Mouse (Mus musculus): ENCODE results near the gene Fam185a. TPM values are rescaled to one million over a fixed set of nuclear protein-coding genes. Genes with fewer than 3 reads are reported as not detected.

The Fam185a gene
- 14.1 TPM for polyA plus RNA-seq (2015; fragmentation: Illumina TruSeq; extraction: RNeasy Lipid Tissue Mini Kit (QIAGEN cat#74804); ENCODE audit: low read depth, low replicate concordance)

GRCm38 (mm10) chr5:21424614-21425602 lies at the start of gene Fam185a, which contains the start of gene Ccdc146:
Gene Fam185a, plus strand, starts transcription at chr5:21424958.
Gene Ccdc146, minus strand, starts transcription at chr5:21424677.

Other genes with a start within 250 kb of the Fam185a start
- 5.1 TPM for gene Gsap, start 238.7 kb upstream of the Fam185a start, polyA plus RNA-seq (2015; fragmentation: Illumina TruSeq; extraction: RNeasy Lipid Tissue Mini Kit (QIAGEN cat#74804); ENCODE audit: low read depth, low replicate concordance)
- 1.7 TPM for gene Fgl2, start 52.3 kb upstream of the Fam185a start, polyA plus RNA-seq (2015; fragmentation: Illumina TruSeq; extraction: RNeasy Lipid Tissue Mini Kit (QIAGEN cat#74804); ENCODE audit: low read depth, low replicate concordance)
- gene Ccdc146, start 281 bp upstream of the Fam185a start, polyA plus RNA-seq (2015; fragmentation: Illumina TruSeq; extraction: RNeasy Lipid Tissue Mini Kit (QIAGEN cat#74804); ENCODE audit: low read depth, low replicate concordance), result 1.8 TPM
- not detected for gene Lrrc17, start 118.6 kb downstream of the Fam185a start, polyA plus RNA-seq (2015; fragmentation: Illumina TruSeq; extraction: RNeasy Lipid Tissue Mini Kit (QIAGEN cat#74804); ENCODE audit: low read depth, low replicate concordance)
- gene Fbxl13, start 220.7 kb downstream of the Fam185a start, polyA plus RNA-seq (2015; fragmentation: Illumina TruSeq; extraction: RNeasy Lipid Tissue Mini Kit (QIAGEN cat#74804); ENCODE audit: low read depth, low replicate concordance), result 0.34 TPM
- gene Armc10, start 220.9 kb downstream of the Fam185a start, polyA plus RNA-seq (2015; fragmentation: Illumina TruSeq; extraction: RNeasy Lipid Tissue Mini Kit (QIAGEN cat#74804); ENCODE audit: low read depth, low replicate concordance), result 22.8 TPM

Data from brain, adult 10 weeks (tissue).